Mouse (Mus musculus): ENCODE results near the gene Cym.

The Cym gene

DNA sequence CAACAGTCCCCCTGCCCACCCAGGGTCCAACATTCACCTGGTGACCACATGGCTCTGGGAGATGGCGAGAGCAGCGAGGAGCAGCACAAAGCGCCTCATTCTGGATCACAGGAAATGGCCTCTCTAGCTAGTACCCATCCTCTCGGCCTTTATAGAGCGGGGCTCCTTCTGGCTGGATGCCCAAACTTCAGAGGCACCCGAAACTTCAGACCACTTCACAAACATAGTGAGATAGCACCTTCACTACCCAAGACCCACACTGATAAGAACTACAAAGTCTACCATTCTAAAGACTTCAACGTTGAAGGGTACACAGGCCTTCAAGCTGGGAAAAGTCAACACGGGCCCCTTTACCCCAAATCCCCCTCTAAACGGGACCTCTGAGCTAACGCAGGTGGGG is at the start of gene Cym:
TSS of gene Cym (minus strand) at position 125 of the 400 bp plus-strand sequence.
- no peak for DNase-seq (ENCODE audit: low read depth in 1 of 2, low spot score in 2 of 2)

- DNase-seq (ENCODE audit: low read depth in 1 of 2, low spot score in 2 of 2) = no peak
Measured at GRCm38 (mm10) chr3:107266814-107267345, 45.3 kb upstream of the Cym start.

- no peak for DNase-seq (ENCODE audit: low read depth in 1 of 2, low spot score in 2 of 2)
Measured at GRCm38 (mm10) chr3:107261851-107262165, 40.3 kb upstream of the Cym start.

DNA sequence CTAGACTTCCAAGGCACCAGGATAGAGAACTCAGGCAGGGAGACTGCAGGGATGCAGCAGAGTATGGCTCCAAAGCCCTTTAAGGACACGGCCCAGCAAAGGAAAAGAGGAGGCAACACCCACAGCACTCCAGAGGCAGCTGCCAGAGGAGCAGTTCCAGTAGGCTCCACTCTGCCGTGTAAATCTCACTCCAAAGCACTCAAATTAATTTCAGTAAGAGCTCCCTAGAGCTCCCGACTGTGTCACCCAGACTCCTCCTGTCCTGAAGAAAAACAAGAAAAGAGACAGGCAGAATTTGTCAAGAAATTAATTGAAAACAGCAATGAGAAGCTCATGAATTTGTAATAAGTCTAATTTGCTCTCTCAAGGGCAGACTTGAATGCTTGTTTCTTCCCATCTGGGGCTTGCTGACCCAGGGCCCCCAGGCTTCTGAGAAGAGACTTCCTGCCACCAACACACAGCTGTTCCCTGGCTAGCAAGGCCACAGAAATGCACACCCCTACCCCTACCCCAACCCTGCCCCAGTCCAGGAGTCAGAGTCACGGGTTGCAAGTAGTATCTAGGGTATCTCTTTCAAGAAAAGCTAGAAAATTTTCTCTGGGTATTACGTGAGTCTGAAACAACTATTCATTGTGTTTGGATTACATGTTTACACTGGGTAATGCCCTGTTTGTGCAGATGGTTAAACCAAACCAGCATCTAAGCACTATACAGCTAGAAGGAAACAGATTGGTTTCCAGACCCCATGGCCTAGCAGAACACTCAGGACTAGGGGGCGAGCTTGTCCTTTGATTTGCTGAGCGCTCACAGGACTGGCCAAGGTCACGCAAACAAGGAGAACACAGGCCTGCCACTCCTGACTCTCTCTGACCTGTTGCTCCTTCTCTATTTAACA is 39.7 kb upstream of the Cym start:
- DNase-seq (ENCODE audit: low read depth in 1 of 2, low spot score in 2 of 2) = no peak

GRCm38 (mm10) chr3:107257924-107258323 is 36.4 kb upstream of the Cym start:
- no peak for DNase-seq (ENCODE audit: low read depth in 1 of 2, low spot score in 2 of 2)

GRCm38 (mm10) chr3:107256724-107257123 is 35.2 kb upstream of the Cym start:
- DNase-seq (ENCODE audit: low read depth in 1 of 2, low spot score in 2 of 2) = no peak

DNA sequence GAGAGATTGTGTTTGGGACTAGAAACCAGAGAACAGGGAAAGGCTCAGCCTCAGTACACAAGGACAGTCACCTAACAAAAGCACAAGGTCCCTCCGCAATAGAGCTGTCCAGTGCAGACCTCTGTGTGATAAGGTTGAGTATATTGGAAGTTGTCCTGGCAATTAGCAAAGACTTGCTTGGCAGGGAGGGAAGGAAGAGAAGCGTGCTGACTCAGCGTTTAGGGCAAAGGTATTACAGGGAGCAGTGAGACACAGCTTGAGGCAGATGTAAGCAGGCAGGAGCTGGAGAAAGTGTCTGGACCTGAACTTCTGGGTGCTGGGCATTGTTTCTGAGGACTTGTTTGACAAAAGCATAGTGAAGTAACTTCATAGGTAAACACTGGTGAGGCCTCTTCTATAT is 34.5 kb upstream of the Cym start:
- DNase-seq (ENCODE audit: low read depth in 1 of 2, low spot score in 2 of 2) = no peak

GRCm38 (mm10) chr3:107253925-107254324 is 32.4 kb upstream of the Cym start:
- no peak for DNase-seq (ENCODE audit: low read depth in 1 of 2, low spot score in 2 of 2)

DNA sequence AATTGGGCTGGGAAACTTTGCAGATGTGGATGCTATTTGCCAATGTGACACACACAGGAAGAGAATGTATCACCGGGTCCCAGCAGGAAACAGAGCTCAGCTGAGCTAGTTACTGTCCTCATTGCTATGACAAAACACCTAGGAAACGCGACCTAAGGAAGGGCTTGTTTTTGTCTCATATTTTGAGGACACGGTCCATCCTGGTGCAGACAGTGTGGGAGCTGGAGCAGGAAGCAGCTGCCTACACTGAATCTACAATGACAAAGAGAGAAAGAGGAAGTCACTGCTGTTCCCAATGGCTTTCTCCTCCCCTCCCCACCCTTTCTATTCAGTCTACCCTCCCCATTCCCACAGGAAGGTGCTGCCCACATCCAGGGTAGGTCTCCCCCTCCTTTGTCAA is 30.5 kb upstream of the Cym start:
- no peak for DNase-seq (ENCODE audit: low read depth in 1 of 2, low spot score in 2 of 2)

GRCm38 (mm10) chr3:107250320-107250719 is 28.8 kb upstream of the Cym start:
- DNase-seq (ENCODE audit: low read depth in 1 of 2, low spot score in 2 of 2) = no peak

DNA sequence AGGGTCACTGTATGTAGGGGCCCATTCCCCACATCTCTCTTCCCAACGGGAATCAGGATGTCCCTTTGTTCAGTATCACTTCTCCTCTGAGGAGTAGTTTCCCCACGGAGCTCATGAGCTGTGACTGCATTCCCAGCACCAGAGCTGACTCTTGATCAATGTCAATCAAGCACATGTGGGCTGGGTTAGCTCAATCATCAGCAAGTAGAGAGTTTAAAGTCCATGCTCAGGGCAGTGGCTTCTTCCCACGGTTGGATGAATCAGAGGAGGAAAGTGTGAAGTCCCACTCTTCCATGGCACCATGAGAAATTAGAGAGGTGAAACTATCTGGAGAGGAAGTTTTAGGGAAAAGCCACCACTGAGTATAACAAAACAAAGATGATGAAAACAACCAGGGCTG is 27.5 kb upstream of the Cym start:
- no peak for DNase-seq (ENCODE audit: low read depth in 1 of 2, low spot score in 2 of 2)

DNA sequence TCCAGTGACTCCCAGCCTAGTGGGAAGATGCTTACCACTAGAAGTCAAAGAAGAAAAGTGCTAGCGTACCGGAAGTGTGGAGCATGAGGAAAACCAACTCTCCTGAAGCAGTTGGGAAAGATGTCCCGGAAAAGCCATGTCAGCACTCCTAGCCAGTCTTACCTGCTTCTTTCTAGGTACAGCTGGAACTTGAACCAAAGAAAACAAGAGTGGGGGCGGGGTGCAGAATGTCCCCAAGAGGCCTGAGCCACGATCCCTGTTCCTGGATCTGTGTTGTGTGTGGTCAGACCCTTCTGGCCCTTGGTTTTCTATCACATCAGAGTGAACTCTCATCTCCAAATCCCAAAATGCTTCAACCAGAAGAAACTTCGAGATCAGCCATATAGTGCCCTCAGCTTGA is 25.3 kb upstream of the Cym start:
- DNase-seq (ENCODE audit: low read depth in 1 of 2, low spot score in 2 of 2) = no peak

DNA sequence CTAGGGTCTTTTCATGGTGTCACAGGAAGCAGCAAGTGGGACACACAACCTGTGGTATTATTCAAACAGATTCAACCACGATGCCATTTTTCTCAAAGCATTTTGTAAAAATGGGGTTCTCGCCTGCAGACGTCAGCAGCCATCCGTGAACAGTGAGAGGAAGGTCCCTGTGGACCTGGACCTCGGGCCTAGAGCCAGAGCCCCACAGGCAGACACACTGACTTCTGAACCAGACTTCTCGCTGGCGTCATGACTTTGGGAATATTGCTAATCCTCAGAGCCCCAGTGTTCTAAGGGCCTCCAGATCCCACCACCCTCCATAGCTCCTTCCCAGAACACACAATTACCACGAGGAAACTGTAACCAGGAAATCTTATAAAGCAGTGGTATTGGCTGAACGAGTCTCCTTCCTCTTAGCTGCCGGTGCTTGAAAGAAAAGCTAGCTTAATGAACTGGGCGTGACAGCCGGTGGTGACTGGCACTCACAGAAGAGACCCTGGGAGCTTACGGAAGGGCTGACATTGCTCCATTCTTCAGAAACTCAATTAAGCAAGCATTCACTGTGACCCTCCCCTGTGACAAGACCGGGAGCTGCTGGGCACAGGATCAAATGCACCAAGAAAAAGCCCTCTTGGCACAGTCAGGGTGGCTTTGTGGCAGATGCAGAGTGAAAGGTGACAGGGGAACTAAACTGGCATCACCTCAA is 20.0 kb upstream of the Cym start:
- DNase-seq (ENCODE audit: low read depth in 1 of 2, low spot score in 2 of 2) = no peak

GRCm38 (mm10) chr3:107239607-107240006 is 18.1 kb upstream of the Cym start, which contains the start of gene Prok1:
Gene Prok1, minus strand, starts transcription at chr3:107239707.
- no peak for DNase-seq (ENCODE audit: low read depth in 1 of 2, low spot score in 2 of 2)

GRCm38 (mm10) chr3:107238471-107238980 is 17.0 kb upstream of the Cym start:
- DNase-seq (ENCODE audit: low read depth in 1 of 2, low spot score in 2 of 2) = no peak

DNA sequence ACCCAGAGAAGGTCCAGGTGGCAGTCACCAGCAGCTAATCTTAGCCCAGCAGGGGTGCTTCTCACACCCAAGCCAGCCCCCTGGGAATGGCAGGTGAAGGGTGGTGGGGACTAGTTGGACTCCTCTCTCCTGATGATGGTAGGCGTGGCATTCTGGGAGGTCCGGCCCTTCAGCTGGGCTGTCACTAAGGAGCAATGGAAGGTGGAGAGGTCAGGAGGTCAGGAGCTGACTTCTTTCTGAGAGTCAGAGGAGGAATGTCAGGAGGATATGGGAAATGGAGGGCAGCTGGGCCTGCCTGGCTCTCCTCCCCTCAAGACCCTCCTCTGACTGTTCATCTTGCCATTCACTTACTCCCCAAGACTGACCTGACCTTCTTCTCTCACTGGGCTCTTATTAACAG is 16.5 kb upstream of the Cym start:
- no peak for DNase-seq (ENCODE audit: low read depth in 1 of 2, low spot score in 2 of 2)

- no peak for DNase-seq (ENCODE audit: low read depth in 1 of 2, low spot score in 2 of 2)
Measured at GRCm38 (mm10) chr3:107233945-107234344, 12.4 kb upstream of the Cym start.

- peak in 1 of 2 experiments; percentile 40 for DNase-seq (ENCODE audit: low read depth in 1 of 2, low spot score in 2 of 2)
Measured at GRCm38 (mm10) chr3:107233351-107233813, 11.8 kb upstream of the Cym start.

GRCm38 (mm10) chr3:107231202-107231601 is 9.7 kb upstream of the Cym start:
- no peak for DNase-seq (ENCODE audit: low read depth in 1 of 2, low spot score in 2 of 2)

GRCm38 (mm10) chr3:107230527-107230926 is 9.0 kb upstream of the Cym start, which contains the start of gene A630076J17Rik:
Gene A630076J17Rik, plus strand, starts transcription at chr3:107230614.
- no peak for DNase-seq (ENCODE audit: low read depth in 1 of 2, low spot score in 2 of 2)

- DNase-seq (ENCODE audit: low read depth in 1 of 2, low spot score in 2 of 2) = no peak
Measured at GRCm38 (mm10) chr3:107229822-107230221, 8.3 kb upstream of the Cym start.

- DNase-seq (ENCODE audit: low read depth in 1 of 2, low spot score in 2 of 2) = no peak
Measured at GRCm38 (mm10) chr3:107229221-107229620, 7.7 kb upstream of the Cym start.
